Mouse (Mus musculus) MEL (cell line): ENCODE measurements around the gene Ddx25.

ENCODE experiments used
- BHLHE40 ChIP-seq: IDR thresholded peaks from 2 replicates; pipeline ENCODE4 v1.6.1; 2012; ENCODE audit warnings: low read depth, mild to moderate bottlenecking, inconsistent platforms, low read length, improper control_type of control experiment, borderline replicate concordance
- CHD1 ChIP-seq: IDR thresholded peaks from 2 replicates; pipeline ENCODE4 v1.6.1; 2012; ENCODE audit warnings: low read depth, mild to moderate bottlenecking, inconsistent platforms, low read length, improper control_type of control experiment
- CTCF ChIP-seq, 3 experiments: IDR thresholded peaks in 2 of 3; conservative IDR thresholded peaks in 1 of 3; 2 replicates each; pipeline ENCODE4 v1.5.1; 2011 to 2012; ENCODE audit warnings: low read length in 3 of 3, low read depth in 2 of 3, mild to moderate bottlenecking in 2 of 3, improper control_type of control experiment in 1 of 3, inconsistent platforms in 1 of 3, mixed read lengths in 1 of 3, moderate library complexity in 1 of 3; ENCODE audit not compliant: control insufficient read depth in 1 of 3, insufficient read depth in 1 of 3, poor library complexity in 1 of 3, severe bottlenecking in 1 of 3
- EP300 ChIP-seq, 2 experiments: IDR thresholded peaks; 2 replicates each; pipeline ENCODE4 v1.6.1; 2011; ENCODE audit warnings: improper control_type of control experiment in 2 of 2, low read length in 2 of 2, low read depth in 1 of 2, mild to moderate bottlenecking in 1 of 2
- GATA1 ChIP-seq: IDR thresholded peaks from 2 replicates; pipeline ENCODE4 v1.6.1; 2011; ENCODE audit warnings: low read depth, low read length, improper control_type of control experiment
- MAX ChIP-seq: IDR thresholded peaks from 2 replicates; pipeline ENCODE4 v1.6.1; 2011; ENCODE audit warnings: low read length, improper control_type of control experiment
- MXI1 ChIP-seq: IDR thresholded peaks from 2 replicates; pipeline ENCODE4 v1.6.1; 2011; ENCODE audit warnings: mild to moderate bottlenecking, low read depth, low read length, improper control_type of control experiment
- POLR2A ChIP-seq, 2 experiments: IDR thresholded peaks; 2 replicates each; pipeline ENCODE4 v1.6.1; 2011 to 2012; ENCODE audit warnings: low read length in 2 of 2, mild to moderate bottlenecking in 2 of 2, control low read depth in 1 of 2, improper control_type of control experiment in 1 of 2, low read depth in 1 of 2, moderate library complexity in 1 of 2; ENCODE audit not compliant: control insufficient read depth in 1 of 2, insufficient read depth in 1 of 2, poor library complexity in 1 of 2
- TCF12 ChIP-seq: IDR thresholded peaks from 2 replicates; pipeline ENCODE4 v1.6.1; 2014; ENCODE audit warnings: low read depth, mild to moderate bottlenecking, inconsistent platforms, low read length, improper control_type of control experiment, moderate library complexity
- USF1 ChIP-seq: IDR thresholded peaks from 2 replicates; pipeline ENCODE4 v1.6.1; 2014; ENCODE audit warnings: low read depth, mild to moderate bottlenecking, inconsistent platforms, low read length, improper control_type of control experiment, moderate library complexity
- ZMIZ1 ChIP-seq: IDR thresholded peaks from 2 replicates; pipeline ENCODE4 v1.6.1; 2012; ENCODE audit warnings: low read depth, mild to moderate bottlenecking, inconsistent platforms, low read length, improper control_type of control experiment, moderate library complexity

DNA sequence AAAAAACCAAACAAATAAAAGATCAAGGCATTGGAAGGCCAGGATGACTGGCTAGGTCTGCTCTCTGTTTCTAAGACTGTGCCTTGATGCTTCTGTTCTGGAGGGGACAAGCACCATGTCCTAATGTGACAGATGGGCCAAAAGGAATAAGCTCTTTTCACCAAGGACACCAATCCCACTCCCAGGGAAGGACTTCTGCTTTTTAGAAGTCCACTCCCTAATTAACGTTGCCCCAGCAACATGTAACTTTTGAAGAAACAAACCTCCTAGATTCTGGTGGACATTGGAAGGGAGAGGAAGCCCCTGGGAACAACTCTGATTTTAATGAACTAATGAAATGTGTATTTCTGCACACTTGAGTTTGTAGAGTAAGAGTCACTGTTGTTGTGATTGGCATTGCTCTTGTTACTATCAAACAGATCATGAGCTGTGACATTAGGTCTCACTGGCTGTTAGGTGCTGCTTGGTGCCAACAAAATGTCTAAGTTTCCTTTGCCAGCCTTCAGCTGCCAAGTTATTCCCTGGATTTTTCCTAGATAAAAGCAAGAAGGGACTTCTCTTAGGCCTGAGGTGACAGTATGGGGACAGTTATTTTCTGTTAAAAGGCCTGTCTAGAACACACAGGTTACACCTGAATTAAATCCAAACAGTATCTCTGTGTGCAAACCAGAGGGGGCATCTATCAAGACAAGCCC is 35.4 kb downstream of the Ddx25 start:
- no peak for TF ChIP-seq USF1
- TF ChIP-seq CTCF (IDR thresholded peaks at IDR 0.05 in 2 of 3, conservative IDR thresholded peaks at IDR 0.05 in 1 of 3; ENCODE audit: control insufficient read depth in 1 of 3, insufficient read depth in 1 of 3, low read depth in 2 of 3, low read length in 3 of 3, poor library complexity in 1 of 3, severe bottlenecking in 1 of 3) = no peak
- no peak for TF ChIP-seq MAX
- no peak for TF ChIP-seq POLR2A (IDR thresholded peaks at IDR 0.05; ENCODE audit: control insufficient read depth in 1 of 2, insufficient read depth in 1 of 2, low read depth in 1 of 2, low read length in 2 of 2, poor library complexity in 1 of 2)
- TF ChIP-seq BHLHE40 = no peak
- no peak for TF ChIP-seq EP300 (IDR thresholded peaks at IDR 0.05; ENCODE audit: low read depth in 1 of 2, low read length in 2 of 2)
- no peak for TF ChIP-seq MXI1
- TF ChIP-seq GATA1 = no peak
- TF ChIP-seq ZMIZ1 = no peak
- no peak for TF ChIP-seq CHD1
- no peak for TF ChIP-seq TCF12
